Mouse (Mus musculus): ENCODE measurements around the gene Arfrp1. TPM values are rescaled to one million over a fixed set of nuclear protein-coding genes. Genes with fewer than 3 reads are reported as not detected.

Gene Arfrp1
- polyA plus RNA-seq, 1 experiment from 2014 or later: 60.9 TPM

DNA sequence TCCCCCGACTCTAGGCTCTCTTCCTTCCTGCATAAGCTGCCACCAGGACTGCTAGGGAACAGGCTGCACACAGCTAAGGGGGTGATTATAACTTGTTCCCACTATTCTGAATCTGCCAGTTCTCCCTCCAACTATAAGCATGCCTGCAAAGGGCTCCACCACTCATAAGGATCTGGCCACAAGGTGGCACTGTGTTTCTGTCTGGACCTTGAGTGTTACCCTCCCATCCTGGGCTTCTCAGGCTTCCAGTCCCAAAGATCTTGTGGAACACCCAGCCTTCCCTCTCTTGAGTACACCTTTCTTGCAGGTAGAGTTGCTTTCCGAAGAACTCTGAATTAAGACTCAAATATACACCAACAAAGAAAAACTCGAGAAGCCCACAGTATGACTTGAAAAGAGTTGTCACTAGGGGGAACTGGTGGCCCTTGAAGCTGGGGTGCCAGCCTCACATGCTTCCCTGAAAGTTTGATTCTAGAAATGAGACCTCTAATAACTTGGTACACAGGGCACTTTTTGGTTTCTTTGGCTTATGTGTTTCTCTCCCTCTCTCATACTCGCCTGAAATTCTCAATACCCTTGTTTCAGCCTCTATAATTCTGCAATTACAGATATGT lies 27.5 kb upstream of the Arfrp1 start:
- DNase-seq (ENCODE audit: low spot score, missing footprints) (peak; percentile 98), ATAC-seq (ENCODE audit: low FRiP score) (0 out of 2 replicates have a peak, but pooled peaks have one; percentile 40)
- peaks cover 3% of the 10 kb centered on the region for H3K36me3 ChIP-seq (ENCODE audit: control insufficient read depth, insufficient read depth, low read length)
- 24% methylated on average over 4 of the region's 4 CpGs for WGBS
- no peaks in the 10 kb centered on the region for H3K27me3 ChIP-seq (ENCODE audit: control insufficient read depth, insufficient read depth, low read length)
- no peak overlapping the region for H3K4me2 ChIP-seq
- no peak overlapping the region for H3K4me3 ChIP-seq (ENCODE audit: low read depth, low read length)
- no peak overlapping the region for H3K9ac ChIP-seq (ENCODE audit: low read length)
- H3K9me3 ChIP-seq (ENCODE audit: control insufficient read depth, low read length): no peaks in the 10 kb centered on the region
- no peaks in the 10 kb centered on the region for H3K4me1 ChIP-seq (ENCODE audit: control insufficient read depth, insufficient read depth, low read length)
- no peak overlapping the region for H3K27ac ChIP-seq (ENCODE audit: low read depth, low read length)

DNA sequence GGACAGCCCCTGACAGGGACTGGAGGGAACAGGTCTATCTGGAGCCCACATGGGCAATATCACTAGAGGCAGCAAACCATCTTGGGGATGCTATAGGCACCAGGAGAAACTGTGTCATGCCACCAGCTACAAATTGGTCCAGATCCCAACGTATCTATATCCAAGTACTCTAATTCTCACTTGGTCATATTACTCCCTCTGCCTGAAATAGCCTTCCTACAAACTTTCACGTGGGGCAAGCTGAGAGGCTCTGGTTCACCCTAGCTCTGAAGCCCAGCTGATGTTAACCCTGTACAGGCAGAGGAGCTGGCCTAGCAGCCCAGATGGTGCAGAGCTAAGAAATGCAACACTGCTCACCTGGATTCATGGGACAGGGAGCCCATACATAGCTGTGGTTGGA lies 26.3 kb upstream of the Arfrp1 start:
- Histone ChIP-seq H3K4me2 (no peak overlapping the region), H3K9me3 (ENCODE audit: control insufficient read depth, low read length) (no peaks in the 10 kb centered on the region), H3K27ac (ENCODE audit: low read depth, low read length) (no peak overlapping the region), H3K36me3 (ENCODE audit: control insufficient read depth, insufficient read depth, low read length) (peaks cover 3% of the 10 kb centered on the region), H3K27me3 (ENCODE audit: control insufficient read depth, insufficient read depth, low read length) (no peaks in the 10 kb centered on the region), H3K4me1 (ENCODE audit: control insufficient read depth, insufficient read depth, low read length) (no peaks in the 10 kb centered on the region), H3K9ac (ENCODE audit: low read length) (no peak overlapping the region), H3K4me3 (ENCODE audit: low read depth, low read length) (no peak overlapping the region)
- WGBS: 78% methylated on average over 2 of the region's 2 CpGs
- ATAC-seq (ENCODE audit: low FRiP score) (no peak), DNase-seq (ENCODE audit: low spot score, missing footprints) (peak; percentile 66)

DNA sequence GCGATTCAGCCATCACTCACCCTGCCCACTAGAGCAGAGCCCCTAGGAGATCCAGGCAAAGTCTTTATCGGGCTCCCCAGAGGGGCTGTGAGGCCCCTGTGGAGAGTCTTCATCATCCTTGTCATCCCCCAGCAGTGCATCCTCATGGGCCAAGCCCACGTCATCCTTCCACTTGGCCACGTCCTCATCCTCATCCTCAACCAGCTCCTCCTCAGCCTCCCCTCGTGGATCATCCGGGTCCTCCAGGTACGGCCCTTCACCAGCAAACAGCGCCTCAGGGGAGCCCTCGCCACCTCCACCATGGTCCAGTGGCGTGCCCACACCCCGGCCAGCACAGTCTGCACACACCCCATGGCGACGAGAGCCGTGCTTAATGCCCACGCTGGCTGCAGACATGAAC lies 25.8 kb upstream of the Arfrp1 start:
- Histone ChIP-seq H3K4me2 (no peak overlapping the region), H3K27me3 (ENCODE audit: control insufficient read depth, insufficient read depth, low read length) (no peaks in the 10 kb centered on the region), H3K36me3 (ENCODE audit: control insufficient read depth, insufficient read depth, low read length) (peaks cover 3% of the 10 kb centered on the region), H3K27ac (ENCODE audit: low read depth, low read length) (no peak overlapping the region), H3K4me3 (ENCODE audit: low read depth, low read length) (no peak overlapping the region), H3K9me3 (ENCODE audit: control insufficient read depth, low read length) (no peaks in the 10 kb centered on the region), H3K4me1 (ENCODE audit: control insufficient read depth, insufficient read depth, low read length) (no peaks in the 10 kb centered on the region), H3K9ac (ENCODE audit: low read length) (no peak overlapping the region)
- no peak for ATAC-seq (ENCODE audit: low FRiP score)
- DNase-seq (ENCODE audit: low spot score, missing footprints): no peak
- 89% methylated on average over 15 of the region's 15 CpGs for WGBS

DNA sequence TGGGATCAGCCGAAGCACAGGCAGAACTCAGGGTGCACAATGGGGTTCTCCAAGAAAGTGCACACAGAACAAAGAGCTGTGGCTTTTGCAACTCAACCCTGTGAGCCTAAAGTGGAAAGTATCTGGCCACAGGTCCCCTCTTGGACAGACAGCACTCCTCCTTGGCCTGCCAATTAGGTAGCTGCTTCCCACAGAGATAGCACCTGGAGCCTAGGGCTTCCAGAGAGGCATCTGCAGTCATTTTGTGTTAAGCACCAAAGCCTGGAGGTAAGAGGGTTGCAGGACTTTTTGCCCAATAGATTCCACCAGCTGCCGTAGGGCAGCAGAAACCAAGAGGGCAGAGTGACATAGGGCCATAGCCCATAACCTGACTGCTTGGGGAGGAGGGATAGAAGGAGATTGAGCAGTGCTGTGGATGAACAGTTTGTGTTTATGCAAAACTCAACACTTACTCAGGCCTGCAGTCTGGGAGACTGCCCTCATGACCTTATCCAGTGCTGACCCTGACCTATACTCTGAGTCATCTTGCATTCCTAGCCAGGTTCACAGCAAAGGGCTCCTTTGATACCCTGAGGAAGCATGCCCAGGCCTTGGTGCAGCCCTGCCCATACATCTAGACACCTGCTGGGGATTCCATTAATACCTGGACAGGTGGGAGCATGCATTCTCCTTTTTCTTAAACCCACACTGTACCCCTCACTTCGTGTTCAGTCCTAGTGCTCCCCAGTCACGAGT lies 25.1 kb upstream of the Arfrp1 start:
- H3K4me1 ChIP-seq (ENCODE audit: control insufficient read depth, insufficient read depth, low read length): no peaks in the 10 kb centered on the region
- H3K27me3 ChIP-seq (ENCODE audit: control insufficient read depth, insufficient read depth, low read length): no peaks in the 10 kb centered on the region
- WGBS: 78% methylated on average over 4 of the region's 4 CpGs
- no peak overlapping the region for H3K27ac ChIP-seq (ENCODE audit: low read depth, low read length)
- no peak overlapping the region for H3K9ac ChIP-seq (ENCODE audit: low read length)
- no peak overlapping the region for H3K4me2 ChIP-seq
- DNase-seq (ENCODE audit: low spot score, missing footprints) (peak; percentile 73), ATAC-seq (ENCODE audit: low FRiP score) (no peak)
- H3K4me3 ChIP-seq (ENCODE audit: low read depth, low read length): no peak overlapping the region
- no peaks in the 10 kb centered on the region for H3K9me3 ChIP-seq (ENCODE audit: control insufficient read depth, low read length)
- H3K36me3 ChIP-seq (ENCODE audit: control insufficient read depth, insufficient read depth, low read length): peaks cover 3% of the 10 kb centered on the region

DNA sequence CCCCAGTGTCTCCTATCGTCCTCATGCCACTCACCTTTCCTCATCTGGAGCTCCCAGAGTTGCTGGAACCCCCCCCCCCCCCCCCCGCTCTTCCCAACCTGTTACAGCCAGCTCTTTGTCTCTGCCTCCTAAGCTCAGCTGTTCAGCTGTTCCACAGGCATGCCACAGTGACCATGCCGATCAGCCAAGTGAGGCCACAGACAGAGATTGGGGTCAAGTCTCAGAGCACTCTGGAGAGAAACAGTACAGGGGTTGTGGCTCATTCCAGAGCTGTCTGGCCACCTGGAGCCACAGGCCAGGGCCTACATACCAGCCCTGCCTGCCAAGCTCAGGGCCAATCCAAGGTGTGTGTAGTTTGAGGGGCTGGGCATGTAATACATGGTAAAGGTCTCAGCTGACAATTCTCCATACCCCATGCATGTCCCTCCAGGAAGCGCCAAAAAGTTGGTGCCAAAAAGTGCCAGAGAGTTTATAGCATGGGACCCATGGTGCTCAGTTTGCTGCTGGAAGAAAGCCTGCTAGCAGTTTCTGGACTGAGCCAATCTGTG lies 21.5 kb upstream of the Arfrp1 start:
- DNase-seq (ENCODE audit: low spot score, missing footprints) (peak; percentile 60), ATAC-seq (ENCODE audit: low FRiP score) (no peak)
- Histone ChIP-seq H3K4me3 (ENCODE audit: low read depth, low read length) (no peak overlapping the region), H3K4me2 (no peak overlapping the region), H3K4me1 (ENCODE audit: control insufficient read depth, insufficient read depth, low read length) (no peaks in the 10 kb centered on the region), H3K9ac (ENCODE audit: low read length) (no peak overlapping the region), H3K36me3 (ENCODE audit: control insufficient read depth, insufficient read depth, low read length) (peaks cover 8% of the 10 kb centered on the region), H3K9me3 (ENCODE audit: control insufficient read depth, low read length) (no peaks in the 10 kb centered on the region), H3K27ac (ENCODE audit: low read depth, low read length) (no peak overlapping the region), H3K27me3 (ENCODE audit: control insufficient read depth, insufficient read depth, low read length) (no peaks in the 10 kb centered on the region)
- 75% methylated on average over 4 of the region's 4 CpGs for WGBS

DNA sequence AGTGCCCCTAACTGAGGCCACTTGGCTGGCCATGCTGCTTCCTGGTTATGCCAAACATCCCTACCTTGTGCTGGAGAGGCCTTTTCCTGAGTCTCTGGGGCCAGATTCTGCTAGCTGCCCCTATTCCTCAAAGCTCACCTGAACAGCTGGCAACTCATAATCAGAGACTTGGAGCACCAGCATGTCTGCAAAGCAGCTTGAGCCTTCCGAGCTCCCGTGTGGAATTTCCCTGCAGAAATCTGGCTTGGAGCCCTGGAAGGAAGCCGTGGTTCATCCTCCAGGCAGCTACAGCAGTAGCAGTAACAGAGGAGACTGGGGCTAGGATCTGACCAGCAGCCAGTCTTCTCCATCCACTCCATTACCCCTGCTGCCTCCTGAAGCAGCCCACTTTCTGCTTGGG lies 20.7 kb upstream of the Arfrp1 start:
- H3K27me3 ChIP-seq (ENCODE audit: control insufficient read depth, insufficient read depth, low read length): no peaks in the 10 kb centered on the region
- H3K4me2 ChIP-seq: no peak overlapping the region
- H3K36me3 ChIP-seq (ENCODE audit: control insufficient read depth, insufficient read depth, low read length): peaks cover 5% of the 10 kb centered on the region; the same call in 1 of the 2 replicates
- H3K4me3 ChIP-seq (ENCODE audit: low read depth, low read length): no peak overlapping the region
- H3K4me1 ChIP-seq (ENCODE audit: control insufficient read depth, insufficient read depth, low read length): no peaks in the 10 kb centered on the region
- 82% methylated on average over 3 of the region's 3 CpGs for WGBS
- ATAC-seq (ENCODE audit: low FRiP score) (no peak), DNase-seq (ENCODE audit: low spot score, missing footprints) (peak; percentile 54)
- H3K27ac ChIP-seq (ENCODE audit: low read depth, low read length): no peak overlapping the region
- H3K9ac ChIP-seq (ENCODE audit: low read length): no peak overlapping the region
- no peaks in the 10 kb centered on the region for H3K9me3 ChIP-seq (ENCODE audit: control insufficient read depth, low read length)

DNA sequence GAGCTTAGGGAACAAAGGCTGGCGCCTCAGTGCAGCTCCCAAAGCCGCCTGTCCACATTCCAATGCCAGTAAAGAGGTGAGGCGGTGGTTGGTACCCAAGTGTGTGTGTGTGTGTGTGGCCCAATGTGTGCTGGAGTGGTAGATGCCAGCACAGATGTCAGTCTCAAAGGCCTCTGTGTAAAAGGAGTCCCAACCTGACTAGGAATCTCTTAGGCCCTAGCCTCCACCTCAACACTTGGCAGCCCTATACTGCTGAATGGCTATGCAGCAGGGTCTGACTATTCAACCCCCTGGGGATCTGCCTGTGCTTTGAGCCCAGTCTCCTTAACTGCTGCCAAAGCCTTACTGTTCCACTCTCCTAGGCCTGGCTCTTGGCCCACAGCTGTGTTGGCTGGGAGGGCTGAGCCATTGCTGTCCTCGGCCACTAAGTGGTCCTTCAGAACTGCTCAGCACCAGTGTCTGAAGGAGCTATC lies 19.8 kb upstream of the Arfrp1 start:
- DNase-seq (ENCODE audit: low spot score, missing footprints) (peak; percentile 60), ATAC-seq (ENCODE audit: low FRiP score) (0 out of 2 replicates have a peak, but pooled peaks have one; percentile 16)
- 95% methylated on average over 4 of the region's 4 CpGs for WGBS
- no peak overlapping the region for H3K4me2 ChIP-seq
- no peak overlapping the region for H3K27ac ChIP-seq (ENCODE audit: low read depth, low read length)
- peaks cover 10% of the 10 kb centered on the region for H3K36me3 ChIP-seq (ENCODE audit: control insufficient read depth, insufficient read depth, low read length)
- no peaks in the 10 kb centered on the region for H3K27me3 ChIP-seq (ENCODE audit: control insufficient read depth, insufficient read depth, low read length)
- no peak overlapping the region for H3K4me3 ChIP-seq (ENCODE audit: low read depth, low read length)
- no peak overlapping the region for H3K9ac ChIP-seq (ENCODE audit: low read length)
- H3K9me3 ChIP-seq (ENCODE audit: control insufficient read depth, low read length): no peaks in the 10 kb centered on the region
- H3K4me1 ChIP-seq (ENCODE audit: control insufficient read depth, insufficient read depth, low read length): no peaks in the 10 kb centered on the region

DNA sequence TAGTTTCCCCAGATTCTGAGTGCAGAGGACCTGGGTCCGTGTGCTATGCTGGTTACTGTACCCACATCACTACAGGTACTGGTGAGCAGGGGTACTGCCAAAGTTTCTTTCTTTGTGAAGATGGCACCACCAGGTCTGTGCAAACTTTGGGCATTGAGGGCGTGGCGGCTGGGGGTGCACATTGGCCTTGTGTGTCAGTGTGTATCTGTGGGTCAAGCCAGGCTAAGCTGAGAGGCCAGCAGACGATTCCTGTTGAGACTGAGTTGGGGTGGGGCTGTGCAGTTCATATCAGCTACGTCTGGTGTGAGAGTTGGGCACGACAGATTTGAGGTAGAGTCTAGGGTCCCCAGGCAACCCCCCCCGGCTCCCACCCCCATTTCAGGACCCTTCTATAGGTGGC lies 19.3 kb upstream of the Arfrp1 start:
- Histone ChIP-seq H3K27ac (ENCODE audit: low read depth, low read length) (no peak overlapping the region), H3K9ac (ENCODE audit: low read length) (no peak overlapping the region), H3K27me3 (ENCODE audit: control insufficient read depth, insufficient read depth, low read length) (no peaks in the 10 kb centered on the region), H3K9me3 (ENCODE audit: control insufficient read depth, low read length) (no peaks in the 10 kb centered on the region), H3K36me3 (ENCODE audit: control insufficient read depth, insufficient read depth, low read length) (peaks cover 12% of the 10 kb centered on the region), H3K4me3 (ENCODE audit: low read depth, low read length) (no peak overlapping the region), H3K4me2 (no peak overlapping the region), H3K4me1 (ENCODE audit: control insufficient read depth, insufficient read depth, low read length) (no peaks in the 10 kb centered on the region)
- WGBS: 90% methylated on average over 7 of the region's 7 CpGs
- DNase-seq (ENCODE audit: low spot score, missing footprints) (peak; percentile 78), ATAC-seq (ENCODE audit: low FRiP score) (0 out of 2 replicates have a peak, but pooled peaks have one; percentile 14)

DNA sequence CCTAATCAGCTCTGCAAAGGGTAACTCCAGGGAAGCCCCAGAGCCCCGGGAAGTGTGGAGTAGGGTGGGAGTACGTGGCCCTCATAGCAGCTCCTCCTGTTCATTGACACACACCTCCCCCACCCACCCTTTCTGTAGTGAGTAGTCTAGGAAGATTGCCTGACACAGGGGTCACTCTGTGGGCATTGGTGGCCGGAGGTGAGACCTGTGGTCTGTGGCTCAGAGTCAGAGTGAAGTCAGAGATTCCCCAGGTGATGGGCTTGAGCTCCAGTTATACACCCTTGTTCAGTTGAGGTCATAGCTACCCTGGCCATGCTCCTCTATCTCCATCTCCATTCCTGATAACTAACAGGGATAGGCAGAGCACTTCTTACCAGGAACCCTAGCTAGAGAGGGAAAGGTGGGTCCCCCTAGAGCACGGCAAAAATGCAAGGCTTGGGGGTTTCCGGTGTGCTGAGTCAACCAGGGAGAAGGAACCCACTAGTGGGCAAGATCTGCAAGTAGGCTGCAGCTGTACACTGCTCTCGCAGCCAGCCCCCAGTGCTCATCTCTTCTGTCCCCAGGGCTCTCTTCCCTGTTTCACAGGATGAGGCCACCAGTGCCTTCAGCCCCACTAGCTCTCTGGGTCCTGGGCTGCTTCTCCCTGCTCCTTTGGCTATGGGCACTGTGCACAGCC lies 16.6 kb upstream of the Arfrp1 start:
- no peak overlapping the region for H3K9ac ChIP-seq (ENCODE audit: low read length)
- H3K27ac ChIP-seq (ENCODE audit: low read depth, low read length): no peak overlapping the region
- ATAC-seq (ENCODE audit: low FRiP score) (no peak), DNase-seq (ENCODE audit: low spot score, missing footprints) (no peak)
- no peaks in the 10 kb centered on the region for H3K4me1 ChIP-seq (ENCODE audit: control insufficient read depth, insufficient read depth, low read length)
- H3K4me3 ChIP-seq (ENCODE audit: low read depth, low read length): no peak overlapping the region
- H3K36me3 ChIP-seq (ENCODE audit: control insufficient read depth, insufficient read depth, low read length): peaks cover 16% of the 10 kb centered on the region
- no peak overlapping the region for H3K4me2 ChIP-seq
- 89% methylated on average over 6 of the region's 6 CpGs for WGBS
- no peaks in the 10 kb centered on the region for H3K9me3 ChIP-seq (ENCODE audit: control insufficient read depth, low read length)
- H3K27me3 ChIP-seq (ENCODE audit: control insufficient read depth, insufficient read depth, low read length): no peaks in the 10 kb centered on the region

Data from midbrain, embryonic 11.5 days (tissue).